Mouse (Mus musculus) small intestine, adult 2 months (tissue): Measurements from ENCODE around the gene Actr2.

ENCODE experiments used
- CTCF ChIP-seq: fragments of 200-500 bp; IDR thresholded peaks from 2 replicates; pipeline ENCODE4 v1.5.1; 2012; ENCODE audit warnings: low read depth, mild to moderate bottlenecking, control low read depth, inconsistent platforms, low read length, moderate library complexity, mixed read lengths; ENCODE audit not compliant: insufficient replicate concordance, insufficient read length; ENCODE audit errors: extremely low read depth
- POLR2A ChIP-seq: fragments of 200-500 bp; IDR thresholded peaks from 2 replicates; pipeline ENCODE4 v1.6.1; 2012; ENCODE audit warnings: low read depth, mild to moderate bottlenecking, control low read depth, inconsistent platforms, low read length, moderate library complexity

DNA sequence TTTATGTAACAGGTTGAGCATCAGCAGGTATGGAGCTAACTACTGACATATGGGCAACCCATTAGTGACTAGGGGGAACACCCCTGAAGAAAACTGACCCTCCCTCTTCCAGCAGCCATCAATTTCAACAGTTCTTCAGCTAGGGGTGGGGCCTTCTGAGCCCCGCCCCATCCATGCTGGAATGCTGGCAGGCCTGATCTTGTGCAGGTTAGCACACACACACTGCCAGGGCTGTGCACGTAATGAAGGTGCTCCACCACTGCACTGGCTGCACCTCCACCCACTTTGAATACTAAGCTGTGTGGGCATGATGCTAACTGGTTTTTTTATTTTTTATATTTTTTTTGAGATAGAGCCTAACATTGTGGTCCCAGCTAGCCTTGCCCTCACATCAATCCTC lies 55.3 kb downstream of the Actr2 start:
- no peak for TF ChIP-seq CTCF
- no peak for TF ChIP-seq POLR2A
